Mouse (Mus musculus) forebrain, embryonic 12.5 days (tissue): ENCODE data around the gene Olfr822. TPM values are rescaled to one million over a fixed set of nuclear protein-coding genes. Genes with fewer than 3 reads are reported as not detected.
"Not testable (repeated sequence)": the region's sequence is repeated elsewhere in the genome, so short reads cannot be mapped to it uniquely, and the experiment has no call there.

Experiments
- ATAC-seq: fragments of 200-750 bp; cut with Nextera tagmentation; 2 replicates; pipeline ENCODE4 v1.8.0; 2017; ENCODE audit warnings: moderate TSS enrichment; ENCODE audit not compliant: low FRiP score
- H3K27ac ChIP-seq: fragments of 300-500 bp; sonication (generic); 2 replicates; pipeline ENCODE4 v1.5.1; 2016; ENCODE audit warnings: mild to moderate bottlenecking
- H3K27me3 ChIP-seq: fragments of 300-500 bp; sonication (generic); 2 replicates; pipeline ENCODE4 v1.6.1; 2016; ENCODE audit warnings: mild to moderate bottlenecking
- H3K36me3 ChIP-seq: fragments of 300-500 bp; sonication (generic); replicated peaks from 2 replicates; pipeline ENCODE4 v1.6.1; 2016; ENCODE audit warnings: mild to moderate bottlenecking
- H3K4me1 ChIP-seq: fragments of 300-500 bp; sonication (generic); 2 replicates; pipeline ENCODE4 v1.6.1; 2016
- H3K4me2 ChIP-seq: fragments of 300-500 bp; sonication (generic); 2 replicates; pipeline ENCODE4 v1.6.1; 2016; ENCODE audit warnings: mild to moderate bottlenecking, moderate library complexity
- H3K4me3 ChIP-seq: fragments of 300-500 bp; sonication (generic); replicated peaks from 2 replicates; pipeline ENCODE4 v1.5.1; 2016; ENCODE audit warnings: mild to moderate bottlenecking
- H3K9ac ChIP-seq: fragments of 300-500 bp; sonication (generic); 2 replicates; pipeline ENCODE4 v1.6.1; 2016; ENCODE audit warnings: mild to moderate bottlenecking
- H3K9me3 ChIP-seq: fragments of 300-500 bp; sonication (generic); 2 replicates; pipeline ENCODE4 v1.6.1; 2016
- WGBS: fragments of 180-500 bp; shearing (Covaris S2); methylation state at CpG from one replicate; pipeline ENCODE4 v1.1.7; 2016; 5-methylcytosine and 5-hydroxymethylcytosine counted together
- polyA plus RNA-seq: library from polyadenylated mRNA; unstranded; fragments of >200 nt; fragmentation: Nextera tagmentation; extraction: Ambion mirVana; gene quantifications from 2 replicates; pipeline ENCODE4 v1.2.1, GENCODE M21; 2016

Olfr822 gene
- not detected in 2 replicates for polyA plus RNA-seq

DNA sequence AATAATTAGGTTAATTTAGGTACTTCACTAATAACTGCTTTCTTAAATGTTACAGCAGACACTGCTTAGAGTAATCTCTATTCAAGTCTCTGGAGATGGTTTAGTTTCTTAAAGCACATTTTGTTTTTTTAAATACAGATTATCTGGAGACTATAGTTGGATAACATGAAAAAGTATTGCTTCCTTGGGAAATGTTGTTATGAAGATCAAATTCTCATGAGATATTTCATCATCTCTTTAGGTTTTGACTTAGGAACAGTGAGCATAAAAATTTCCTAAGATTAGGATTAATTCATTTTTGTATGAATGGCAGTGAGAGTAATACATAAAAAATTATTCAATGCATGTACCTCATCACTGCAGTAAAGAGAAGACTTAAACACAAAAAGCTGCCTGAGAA lies at the start of gene Olfr822:
Gene Olfr822, plus strand, starts transcription at position 301 of the 400 bp plus-strand sequence.
- H3K36me3 ChIP-seq: no peaks in the 10 kb centered on the region

DNA sequence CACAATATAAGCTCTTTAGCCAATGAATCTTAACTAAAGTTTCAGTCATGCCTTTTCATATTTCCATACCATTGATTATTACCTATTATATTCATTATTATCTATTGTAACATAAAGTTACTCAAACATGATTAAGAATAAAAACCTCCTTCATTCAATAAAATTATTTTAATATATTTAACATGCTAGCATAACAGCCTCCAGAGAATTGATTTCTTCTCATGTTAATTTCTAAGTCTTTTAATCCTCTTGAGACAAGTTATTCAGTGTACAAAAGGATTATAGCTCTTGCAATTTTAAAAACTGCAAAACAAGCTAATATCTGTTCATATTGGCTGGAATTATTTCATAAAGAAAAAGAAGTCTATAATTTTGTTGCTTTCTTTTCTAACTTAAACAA lies 41.0 kb upstream of the Olfr822 start, which contains the start of gene Olfr821:
Gene Olfr821, plus strand, starts transcription at position 301 of the 400 bp plus-strand sequence.
- Histone ChIP-seq H3K4me1 (no peaks in the 10 kb centered on the region), H3K9me3 (no peaks in the 10 kb centered on the region), H3K27ac (no peak within 1 kb of the TSS), H3K27me3 (no peaks in the 10 kb centered on the region), H3K4me3 (no peak within 1 kb of the TSS), H3K36me3 (no peaks in the 10 kb centered on the region), H3K9ac (no peak within 1 kb of the TSS), H3K4me2 (no peak within 1 kb of the TSS)
- no peak for ATAC-seq

More for the DNA sequence above, at the start of gene Olfr822:
- H3K27me3 ChIP-seq: no peaks in the 10 kb centered on the region
- H3K27ac ChIP-seq: no peak within 1 kb of the TSS
- H3K4me1 ChIP-seq: no peaks in the 10 kb centered on the region
- no peak within 1 kb of the TSS for H3K4me2 ChIP-seq
- no peak within 1 kb of the TSS for H3K9ac ChIP-seq
- no peaks in the 10 kb centered on the region for H3K9me3 ChIP-seq
- no peak for ATAC-seq
- H3K4me3 ChIP-seq: no peak within 1 kb of the TSS

DNA sequence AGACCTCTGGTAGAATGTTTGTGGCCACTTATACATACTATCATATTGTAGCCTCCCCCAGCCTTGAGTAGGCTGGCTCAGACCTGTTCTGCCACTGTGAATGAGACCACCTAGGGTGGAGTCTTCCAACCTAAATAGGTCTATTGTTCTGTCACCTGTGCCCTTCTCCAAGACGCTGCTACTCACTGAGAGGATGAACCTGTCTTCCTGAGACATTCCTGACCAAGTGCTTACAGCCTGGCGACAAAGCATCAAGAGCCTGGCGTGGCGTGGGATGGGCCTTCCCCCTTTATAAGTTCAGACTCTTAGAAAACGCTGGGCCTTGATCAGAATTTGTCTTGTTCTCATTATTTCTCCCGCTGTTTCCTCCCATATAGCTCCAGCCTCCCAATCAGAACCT lies 33.9 kb upstream of the Olfr822 start:
- no peak overlapping the region for H3K4me3 ChIP-seq
- WGBS: 66% methylated on average over 6 of the region's 6 CpGs
- no peaks in the 10 kb centered on the region for H3K9me3 ChIP-seq
- H3K36me3 ChIP-seq: no peaks in the 10 kb centered on the region
- no peak overlapping the region for H3K9ac ChIP-seq
- no peak for ATAC-seq
- H3K27me3 ChIP-seq: no peaks in the 10 kb centered on the region
- no peak overlapping the region for H3K4me2 ChIP-seq
- no peaks in the 10 kb centered on the region for H3K4me1 ChIP-seq
- H3K27ac ChIP-seq: no peak overlapping the region

DNA sequence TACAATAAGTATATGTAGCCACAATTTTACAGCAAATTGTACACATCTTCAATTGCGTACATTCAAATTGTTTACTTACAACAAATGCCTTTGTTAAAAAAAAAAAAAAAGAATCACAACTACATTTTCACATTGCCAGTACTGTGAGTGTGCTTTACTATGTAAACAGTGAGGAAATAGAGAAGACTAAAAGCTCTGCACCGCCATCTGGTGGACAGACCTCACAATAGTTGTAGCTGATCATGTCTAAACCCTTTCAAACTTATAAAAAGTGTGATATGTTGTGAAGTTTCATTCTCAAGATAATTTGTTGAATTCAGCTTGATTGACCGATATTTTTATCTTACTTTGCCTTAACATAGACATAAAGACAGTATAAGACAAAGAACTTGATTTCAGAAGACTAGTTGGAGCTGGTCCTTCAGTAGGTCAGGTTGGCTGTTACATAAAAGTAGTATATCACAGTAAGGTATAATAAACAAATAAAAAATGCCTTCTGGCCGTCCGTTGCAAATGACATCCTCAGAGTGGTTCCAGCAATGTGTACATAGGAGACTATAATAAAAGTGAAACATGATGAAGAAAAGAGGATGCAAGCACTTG lies 21.9 kb downstream of the Olfr822 start:
- 24% methylated on average over 5 of the region's 5 CpGs for WGBS
- Histone ChIP-seq H3K4me1 (no peaks in the 10 kb centered on the region), H3K9me3 (no peaks in the 10 kb centered on the region), H3K4me3 (no peak overlapping the region), H3K9ac (no peak overlapping the region), H3K27me3 (no peaks in the 10 kb centered on the region), H3K27ac (no peak overlapping the region), H3K36me3 (no peaks in the 10 kb centered on the region), H3K4me2 (no peak overlapping the region)
- ATAC-seq: peak; percentile 84

DNA sequence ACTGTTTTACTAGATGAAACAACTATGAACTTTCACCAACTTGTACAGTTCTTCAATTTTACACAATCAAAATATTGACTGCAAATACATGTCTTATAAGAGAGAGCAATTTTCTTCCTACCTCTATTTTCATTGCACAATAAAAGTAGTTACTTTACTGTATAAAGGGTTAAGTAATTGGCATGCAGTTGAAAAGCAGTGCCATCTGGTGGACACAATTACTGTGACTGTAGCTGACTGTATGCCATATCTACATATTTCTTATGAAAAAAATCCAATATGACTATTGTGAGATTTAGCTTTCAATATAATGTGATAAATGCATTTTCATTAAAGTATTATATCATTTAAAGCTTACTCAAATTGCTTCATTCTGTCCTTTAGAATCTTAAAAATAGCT lies 25.1 kb downstream of the Olfr822 start:
- H3K27me3 ChIP-seq: no peaks in the 10 kb centered on the region
- no peak overlapping the region for H3K27ac ChIP-seq
- no peak overlapping the region for H3K4me3 ChIP-seq
- H3K36me3 ChIP-seq: no peaks in the 10 kb centered on the region
- no peaks in the 10 kb centered on the region for H3K4me1 ChIP-seq
- no peak overlapping the region for H3K9ac ChIP-seq
- no peak overlapping the region for H3K4me2 ChIP-seq
- ATAC-seq: no peak
- no peaks in the 10 kb centered on the region for H3K9me3 ChIP-seq

DNA sequence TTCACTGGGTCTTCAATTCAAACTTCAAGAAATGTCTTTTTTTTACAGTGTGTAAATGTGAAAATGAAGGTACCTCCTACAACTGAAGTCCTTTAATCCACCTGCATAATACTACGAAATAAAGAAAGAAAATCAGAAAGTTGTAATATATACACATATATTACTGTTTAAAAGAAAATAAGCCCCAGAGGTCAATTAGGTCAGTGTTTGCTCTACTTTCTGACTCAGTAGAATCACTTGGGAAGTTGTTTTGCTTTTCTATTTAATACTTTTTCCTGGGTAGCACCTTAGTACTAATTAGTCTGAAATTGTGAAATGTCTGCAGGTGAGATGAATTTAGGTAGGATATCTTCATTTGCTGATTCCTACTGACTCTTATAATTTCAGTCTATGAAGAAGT lies 44.3 kb downstream of the Olfr822 start, which contains the start of gene Olfr823:
Gene Olfr823, minus strand, starts transcription at position 101 of the 400 bp plus-strand sequence.
- H3K4me3 ChIP-seq, H3K4me1 ChIP-seq, H3K9me3 ChIP-seq, H3K27me3 ChIP-seq, H3K36me3 ChIP-seq, H3K4me2 ChIP-seq, ATAC-seq, H3K9ac ChIP-seq, H3K27ac ChIP-seq: not testable (repeated sequence)
- WGBS: 92% methylated on average over 1 of the region's 1 CpGs

DNA sequence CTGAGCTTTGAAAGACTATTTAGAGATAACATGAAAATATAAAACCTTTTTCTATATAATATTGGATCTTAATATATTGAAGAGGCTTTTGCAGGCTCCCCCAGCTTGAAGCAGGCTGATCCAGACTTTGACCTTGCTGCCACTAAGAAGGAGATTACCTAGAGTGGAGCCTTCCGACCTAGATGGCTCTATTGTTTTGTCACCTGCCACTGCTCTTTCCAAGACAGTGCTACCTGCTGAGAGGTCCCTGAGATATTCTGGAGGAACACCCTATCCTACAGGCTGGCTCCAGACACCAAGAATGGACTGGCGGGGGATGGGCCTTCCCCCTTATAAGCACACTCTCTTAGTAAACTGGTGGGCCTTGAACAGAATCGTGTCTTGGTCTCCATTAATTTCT lies 45.0 kb downstream of the Olfr822 start:
- not testable (repeated sequence) for H3K27me3 ChIP-seq, H3K36me3 ChIP-seq, H3K9ac ChIP-seq, H3K9me3 ChIP-seq, H3K4me2 ChIP-seq, H3K27ac ChIP-seq, H3K4me1 ChIP-seq, ATAC-seq, H3K4me3 ChIP-seq
- WGBS: 58% methylated on average over 3 of the region's 3 CpGs

Other genes with a start within 250 kb of the Olfr822 start
- gene Olfr812, start 225.1 kb upstream of the Olfr822 start, polyA plus RNA-seq: not detected in 2 replicates
- gene Olfr813, start 215.8 kb upstream of the Olfr822 start, polyA plus RNA-seq: not detected in 2 replicates
- not detected in 2 replicates for gene Olfr814, start 191.4 kb upstream of the Olfr822 start, polyA plus RNA-seq
- not detected in 2 replicates for gene Olfr815, start 165.3 kb upstream of the Olfr822 start, polyA plus RNA-seq
- gene Olfr816, start 155.6 kb upstream of the Olfr822 start, polyA plus RNA-seq: not detected in 2 replicates
- gene Olfr818, start 122.1 kb upstream of the Olfr822 start, polyA plus RNA-seq: not detected in 2 replicates
- gene Olfr819, start 103.9 kb upstream of the Olfr822 start, polyA plus RNA-seq: not detected in 2 replicates
- not detected in 2 replicates for gene Olfr247, start 95.1 kb upstream of the Olfr822 start, polyA plus RNA-seq
- not detected in 2 replicates for gene Gm10310, start 86.1 kb upstream of the Olfr822 start, polyA plus RNA-seq
- gene Olfr820, start 58.6 kb upstream of the Olfr822 start, polyA plus RNA-seq: not detected in 2 replicates
- not detected in 2 replicates for gene Olfr821, start 40.9 kb upstream of the Olfr822 start, polyA plus RNA-seq
- not detected in 2 replicates for gene Olfr823, start 44.2 kb downstream of the Olfr822 start, polyA plus RNA-seq
- not detected in 2 replicates for gene Olfr824, start 58.8 kb downstream of the Olfr822 start, polyA plus RNA-seq
- not detected in 2 replicates for gene Olfr825, start 95.6 kb downstream of the Olfr822 start, polyA plus RNA-seq
- gene Olfr826, start 113.0 kb downstream of the Olfr822 start, polyA plus RNA-seq: not detected in 2 replicates
- gene Olfr827, start 143.2 kb downstream of the Olfr822 start, polyA plus RNA-seq: not detected in 2 replicates
- 5.1 and 5.7 TPM in 2 replicates for gene Neurod4, start 209.0 kb downstream of the Olfr822 start, polyA plus RNA-seq